Mouse (Mus musculus) CH12.LX (cell line): ENCODE measurements around the gene Kdm1a. TPM values are rescaled to one million over a fixed set of nuclear protein-coding genes. Genes with fewer than 3 reads are reported as not detected.

ENCODE experiments used
- DNase-seq: peaks from one replicate; pipeline ENCODE4 v3.0.0-alpha.2; 2013; ENCODE audit errors: extremely low read depth
- H3K27ac ChIP-seq: 2 replicates; pipeline ENCODE4 v1.5.1; 2012; ENCODE audit warnings: low read depth, mild to moderate bottlenecking, control low read depth, moderate library complexity; ENCODE audit not compliant: insufficient read depth
- H3K27me3 ChIP-seq: replicated peaks from 2 replicates; pipeline ENCODE3; 2012; ENCODE audit warnings: inconsistent platforms
- H3K36me3 ChIP-seq, 2 experiments: replicated peaks in 1 of 2; 2 replicates each; pipeline versions ENCODE3 to v1.6.1; 2012; ENCODE audit warnings: inconsistent platforms in 1 of 2, low read length in 1 of 2, mild to moderate bottlenecking in 1 of 2, mixed read lengths in 1 of 2, moderate library complexity in 1 of 2; ENCODE audit not compliant: control insufficient read depth in 1 of 2, insufficient read depth in 1 of 2
- H3K4me1 ChIP-seq, 2 experiments: 2 replicates each; pipeline ENCODE4 v1.6.1; 2012; ENCODE audit warnings: inconsistent platforms in 1 of 2, moderate library complexity in 1 of 2; ENCODE audit not compliant: insufficient read depth in 2 of 2, control insufficient read depth in 1 of 2
- H3K4me2 ChIP-seq: 2 replicates; pipeline ENCODE4 v1.6.1; 2012; ENCODE audit warnings: low read depth, mild to moderate bottlenecking, control low read depth; ENCODE audit not compliant: poor library complexity, insufficient read depth, severe bottlenecking
- H3K4me3 ChIP-seq, 3 experiments: fragments of 150-350 bp in 1 of 3; sonication (generic) in 1 of 3; replicated peaks in 1 of 3; 2 replicates each; pipeline versions ENCODE3 to v1.5.1; 2011 to 2012; ENCODE audit warnings: low read depth in 2 of 3, low read length in 2 of 3, mild to moderate bottlenecking in 2 of 3, moderate library complexity in 2 of 3, control low read depth in 1 of 3, improper control_type of control experiment in 1 of 3, inconsistent platforms in 1 of 3, mixed read lengths in 1 of 3; ENCODE audit not compliant: poor library complexity in 1 of 3
- H3K79me2 ChIP-seq: replicated peaks from 2 replicates; pipeline ENCODE4 v1.6.1; 2012; ENCODE audit warnings: mild to moderate bottlenecking, moderate library complexity; ENCODE audit not compliant: control insufficient read depth, poor library complexity, insufficient read depth, severe bottlenecking; ENCODE audit errors: extremely low read depth
- H3K9ac ChIP-seq: 2 replicates; pipeline ENCODE4 v1.6.1; 2012; ENCODE audit warnings: low read depth, mild to moderate bottlenecking, control low read depth, moderate library complexity; ENCODE audit not compliant: insufficient read depth
- H3K9me3 ChIP-seq: replicated peaks from 2 replicates; pipeline ENCODE3; 2012; ENCODE audit warnings: low read length, inconsistent platforms, mixed read lengths
- CHD2 ChIP-seq: IDR thresholded peaks from 2 replicates; pipeline ENCODE4 v1.6.1; 2011; ENCODE audit warnings: low read length, improper control_type of control experiment
- CTCF ChIP-seq, 2 experiments: IDR thresholded peaks in 1 of 2; conservative IDR thresholded peaks in 1 of 2; 2 replicates each; pipeline ENCODE4 v1.5.1; 2011 to 2012; ENCODE audit warnings: low read depth in 2 of 2, low read length in 2 of 2, improper control_type of control experiment in 1 of 2, inconsistent platforms in 1 of 2, mild to moderate bottlenecking in 1 of 2, moderate library complexity in 1 of 2
- E2F4 ChIP-seq: IDR thresholded peaks from 2 replicates; pipeline ENCODE4 v1.6.1; 2011; ENCODE audit warnings: low read depth, low read length, improper control_type of control experiment; ENCODE audit not compliant: insufficient replicate concordance
- ELF1 ChIP-seq: IDR thresholded peaks from 2 replicates; pipeline ENCODE4 v1.6.1; 2014; ENCODE audit warnings: low read depth, mild to moderate bottlenecking, inconsistent platforms, low read length, improper control_type of control experiment
- EP300 ChIP-seq: IDR thresholded peaks from 2 replicates; pipeline ENCODE4 v1.6.1; 2011; ENCODE audit warnings: low read length, improper control_type of control experiment
- ETS1 ChIP-seq: conservative IDR thresholded peaks from 2 replicates; pipeline ENCODE4 v1.6.1; 2012; ENCODE audit warnings: low read depth, mild to moderate bottlenecking, inconsistent platforms, low read length, improper control_type of control experiment, moderate library complexity
- IRF4 ChIP-seq: IDR thresholded peaks from 2 replicates; pipeline ENCODE4 v1.6.1; 2014; ENCODE audit warnings: low read depth, mild to moderate bottlenecking, inconsistent platforms, low read length, improper control_type of control experiment
- KAT2A ChIP-seq: IDR thresholded peaks from 2 replicates; pipeline ENCODE4 v1.6.1; 2012; ENCODE audit warnings: low read length, improper control_type of control experiment, inconsistent platforms; ENCODE audit not compliant: insufficient replicate concordance
- MAFK ChIP-seq: IDR thresholded peaks from 2 replicates; pipeline ENCODE4 v1.6.1; 2011; ENCODE audit warnings: low read length, improper control_type of control experiment; ENCODE audit not compliant: insufficient replicate concordance
- MAZ ChIP-seq: IDR thresholded peaks from 2 replicates; pipeline ENCODE4 v1.6.1; 2012; ENCODE audit warnings: low read depth, mild to moderate bottlenecking, inconsistent platforms, low read length, improper control_type of control experiment, moderate library complexity
- MEF2A ChIP-seq: IDR thresholded peaks from 2 replicates; pipeline ENCODE4 v1.6.1; 2014; ENCODE audit warnings: low read depth, mild to moderate bottlenecking, inconsistent platforms, low read length, improper control_type of control experiment, borderline replicate concordance
- POLR2A ChIP-seq: IDR thresholded peaks from 2 replicates; pipeline ENCODE4 v1.6.1; 2011; ENCODE audit warnings: low read depth, mild to moderate bottlenecking, improper control_type of control experiment, low read length
- POLR2AphosphoS2 ChIP-seq: IDR thresholded peaks from 2 replicates; pipeline ENCODE4 v1.6.1; 2011; ENCODE audit warnings: low read depth, low read length, improper control_type of control experiment
- RAD21 ChIP-seq: IDR thresholded peaks from 2 replicates; pipeline ENCODE4 v1.6.1; 2011; ENCODE audit warnings: low read depth, mild to moderate bottlenecking, low read length, improper control_type of control experiment, moderate library complexity
- RCOR1 ChIP-seq: conservative IDR thresholded peaks from 2 replicates; pipeline ENCODE4 v1.6.1; 2012; ENCODE audit warnings: low read depth, mild to moderate bottlenecking, inconsistent platforms, low read length, improper control_type of control experiment
- SIN3A ChIP-seq: IDR thresholded peaks from 2 replicates; pipeline ENCODE4 v1.6.1; 2012; ENCODE audit warnings: low read length, improper control_type of control experiment, inconsistent platforms
- SMC3 ChIP-seq: IDR thresholded peaks from 2 replicates; pipeline ENCODE4 v1.6.1; 2011; ENCODE audit warnings: low read depth, low read length, improper control_type of control experiment
- TBP ChIP-seq: conservative IDR thresholded peaks from 2 replicates; pipeline ENCODE4 v1.6.1; 2011; ENCODE audit warnings: low read depth, low read length, improper control_type of control experiment
- USF2 ChIP-seq: conservative IDR thresholded peaks from 2 replicates; pipeline ENCODE4 v1.6.1; 2011; ENCODE audit warnings: low read depth, low read length, improper control_type of control experiment
- ZC3H11A ChIP-seq: IDR thresholded peaks from 2 replicates; pipeline ENCODE4 v1.6.1; 2012; ENCODE audit warnings: low read depth, mild to moderate bottlenecking, inconsistent platforms, low read length, improper control_type of control experiment
- ZKSCAN1 ChIP-seq: IDR thresholded peaks from 2 replicates; pipeline ENCODE4 v1.6.1; 2012; ENCODE audit warnings: low read depth, inconsistent platforms, low read length, improper control_type of control experiment, borderline replicate concordance
- ZMIZ1 ChIP-seq: IDR thresholded peaks from 2 replicates; pipeline ENCODE4 v1.6.1; 2012; ENCODE audit warnings: low read depth, mild to moderate bottlenecking, inconsistent platforms, low read length, improper control_type of control experiment
- dilution Hi-C: fragments of 300-500 bp; cut with MboI; formaldehyde crosslinking; loops from 2 replicates; pipeline ENCODE4 v1.14.3; 2020; ENCODE audit warnings: low sequenced_read_pairs; ENCODE audit not compliant: extremely low pct_unique_long_range_greater_than_20kb, extremely low pct_ligation_motif_present
- in situ Hi-C: fragments of 300-500 bp; cut with MboI; formaldehyde crosslinking; loops from 3 replicates; pipeline ENCODE4 v1.14.3; 2019; ENCODE audit warnings: low sequenced_read_pairs, low pct_ligation_motif_present, low pct_unique_long_range_greater_than_20kb, mixed read lengths
- polyA plus RNA-seq: library from polyadenylated mRNA; unstranded; fragments of >175 nt; gene quantifications from 2 replicates; pipeline ENCODE4 v1.2.1, GENCODE M21; 2012; ENCODE audit warnings: low read depth; ENCODE audit not compliant: insufficient read length
- total RNA-seq, 2 experiments: library from RNA; depleted of rRNA; stranded (reverse); fragments of 300-350 nt in 1 of 2; fragments of >200 nt in 1 of 2; gene quantifications; 2 replicates each; pipeline ENCODE4 v1.2.3; 2012 to 2014

Kdm1a gene
- total and polyA plus RNA-seq, 3 experiments = 49.6 to 85.1 (median 69.4) TPM

- Histone ChIP-seq H3K4me3 (no peak within 1 kb of the TSS), H3K36me3 (no peaks in the 10 kb centered on the region), H3K27ac (no peak within 1 kb of the TSS), H3K9ac (no peak within 1 kb of the TSS), H3K4me1 (peaks cover 0 to 8% of the 10 kb centered on the region in 2 experiments; a peak in 1 of 4 replicates), H3K79me2 (no peaks in the 10 kb centered on the region), H3K4me2 (no peak within 1 kb of the TSS), H3K27me3 (no peaks in the 10 kb centered on the region), H3K9me3 (no peaks in the 10 kb centered on the region)
- in situ Hi-C loops = loop anchor here (5.0 to 25.0 kb wide), 3 partner anchors 160 to 385 kb away; partner anchors contain the start of genes 6030445D17Rik and Tcea3
- dilution Hi-C loops = no loop called here
- no peak for DNase-seq
- no peak for TF ChIP-seq MEF2A
- TF ChIP-seq TBP = no peak
- TF ChIP-seq RCOR1 = no peak
- no peak for TF ChIP-seq ELF1
- no peak for TF ChIP-seq KAT2A
- TF ChIP-seq POLR2A = no peak
- no peak for TF ChIP-seq IRF4
- TF ChIP-seq CTCF (conservative IDR thresholded peaks at IDR 0.05 in 1 of 2, IDR thresholded peaks at IDR 0.05 in 1 of 2; ENCODE audit: low read depth in 2 of 2, low read length in 2 of 2) = no peak
- no peak for TF ChIP-seq MAZ
- no peak for TF ChIP-seq SIN3A
- TF ChIP-seq POLR2AphosphoS2 = no peak
Observed at GRCm38 (mm10) chr4:136622388-136622787, 19.9 kb upstream of the Kdm1a start, which contains the start of gene Lactbl1. Gene Lactbl1, plus strand, starts transcription at chr4:136622621.

- H3K27ac ChIP-seq = no peak overlapping the region
- no peak overlapping the region for H3K4me2 ChIP-seq
- H3K27me3 ChIP-seq = no peaks in the 10 kb centered on the region
- dilution Hi-C loops (no loop called here), in situ Hi-C loops (loop anchor here (5.0 to 25.0 kb wide), 3 partner anchors 160 to 385 kb away; partner anchors contain the start of genes 6030445D17Rik and Tcea3)
- H3K79me2 ChIP-seq = no peaks in the 10 kb centered on the region
- H3K9me3 ChIP-seq = no peaks in the 10 kb centered on the region
- no peaks in the 10 kb centered on the region for H3K36me3 ChIP-seq
- H3K4me1 ChIP-seq = peaks cover 0 to 7% of the 10 kb centered on the region in 2 experiments; a peak in 1 of 4 replicates
- H3K4me3 ChIP-seq = no peak overlapping the region
- no peak for DNase-seq
- H3K9ac ChIP-seq = no peak overlapping the region
- no peak for TF ChIP-seq ELF1
- no peak for TF ChIP-seq RAD21
- no peak for TF ChIP-seq SIN3A
- no peak for TF ChIP-seq EP300
- no peak for TF ChIP-seq KAT2A
Observed at GRCm38 (mm10) chr4:136621956-136622355, 19.4 kb upstream of the Kdm1a start.

GRCm38 (mm10) chr4:136621336-136621735, 18.8 kb upstream of the Kdm1a start:
- peak; percentile 52 for DNase-seq
- H3K4me1 ChIP-seq = peaks cover 0 to under 1% of the 10 kb centered on the region in 2 experiments; a peak in 1 of 4 replicates
- no peaks in the 10 kb centered on the region for H3K9me3 ChIP-seq
- no peak overlapping the region for H3K9ac ChIP-seq
- dilution Hi-C loops = no loop called here
- no peak overlapping the region for H3K4me3 ChIP-seq
- H3K27me3 ChIP-seq = no peaks in the 10 kb centered on the region
- H3K27ac ChIP-seq = no peak overlapping the region
- no peaks in the 10 kb centered on the region for H3K36me3 ChIP-seq
- H3K4me2 ChIP-seq = no peak overlapping the region
- TF ChIP-seq ZMIZ1 (no peak), RAD21 (peak; percentile 100), CTCF (conservative IDR thresholded peaks at IDR 0.05 in 1 of 2, IDR thresholded peaks at IDR 0.05 in 1 of 2; ENCODE audit: low read depth in 2 of 2, low read length in 2 of 2) (peak; percentile 84 to 95), SIN3A (peak; percentile 45; the same call in 1 of the 2 replicates), E2F4 (0 out of 2 replicates have a peak, but pooled peaks have one; percentile 36), USF2 (no peak), ZC3H11A (peak; percentile 59; the same call in 1 of the 2 replicates), MAFK (no peak), ETS1 (no peak), SMC3 (peak; percentile 90), MEF2A (no peak), ZKSCAN1 (no peak), CHD2 (no peak), POLR2AphosphoS2 (no peak)
- H3K79me2 ChIP-seq = no peaks in the 10 kb centered on the region
- in situ Hi-C loops = loop anchor here (5.0 to 25.0 kb wide), 3 partner anchors 159 to 384 kb away; partner anchors contain the start of genes 6030445D17Rik and Tcea3
